Mouse (Mus musculus) frontal cortex, postnatal 36 days (tissue): ENCODE data around the gene Mroh7.

Experiments used
- DNase-seq, 2 experiments: peaks; one replicate each; pipeline ENCODE4 v3.0.0; 2022; ENCODE audit warnings: low spot score in 2 of 2

Mroh7 gene

DNA sequence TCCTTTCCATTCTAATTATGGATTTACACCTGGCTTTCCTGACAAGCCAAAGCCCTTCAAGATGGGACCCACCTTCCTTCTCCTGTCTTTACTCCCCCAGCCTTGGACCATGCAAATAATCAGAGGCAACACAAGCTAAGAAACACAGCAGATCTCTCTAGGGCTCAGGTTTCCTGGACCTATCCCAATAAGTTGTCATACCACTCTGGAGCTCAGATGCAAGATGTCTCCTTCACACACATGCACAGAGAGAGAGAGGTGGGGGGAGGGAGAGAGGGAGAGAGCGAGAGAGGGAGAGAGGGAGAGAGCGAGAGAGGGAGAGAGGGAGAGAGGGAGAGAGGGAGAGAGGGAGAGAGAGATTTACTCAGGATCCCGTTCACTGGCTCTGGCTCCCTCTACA is 98.4 kb downstream of the Mroh7 start:
- DNase-seq, result no peak
